Mouse (Mus musculus) gastrocnemius, adult 2 months (tissue): Measurements from ENCODE around the gene Coro2a. TPM values are rescaled to one million over a fixed set of nuclear protein-coding genes. Genes with fewer than 3 reads are reported as not detected.

Source experiments
- DNase-seq: peaks from one replicate; pipeline ENCODE4 v3.0.0; 2022
- H3K27ac ChIP-seq: fragments of 200-600 bp; 2 replicates; pipeline ENCODE4 v1.8.1; 2022; ENCODE audit warnings: mild to moderate bottlenecking
- H3K4me3 ChIP-seq: fragments of 200-600 bp; 2 replicates; pipeline ENCODE4 v1.8.1; 2022; ENCODE audit warnings: mild to moderate bottlenecking, moderate library complexity
- CTCF ChIP-seq: fragments of 200-600 bp; IDR thresholded peaks from 2 replicates; pipeline ENCODE4 v1.8.1; 2022; ENCODE audit warnings: antibody characterized with exemption, mild to moderate bottlenecking, moderate library complexity
- intact Hi-C: fragments of 180-260 bp; cut with DNase I; formaldehyde crosslinking; loops from one replicate; pipeline ENCODE4 v1.15.1; 2025
- total RNA-seq, 2 experiments: library from RNA; stranded (reverse); gene quantifications; 2 replicates each; pipeline ENCODE4 v1.2.3; 2021

The Coro2a gene
- total RNA-seq, 2 experiments from 2014 or later, result 0.10 to 0.39 TPM

GRCm38 (mm10) chr4:46630390-46630789 lies 28.4 kb upstream of the Coro2a start:
- TF ChIP-seq CTCF, result peak; percentile 42
- Histone ChIP-seq H3K27ac (no peak overlapping the region), H3K4me3 (no peak overlapping the region)
- intact Hi-C loops, result no loop called here
- DNase-seq, result no peak

GRCm38 (mm10) chr4:46628873-46629272 lies 26.9 kb upstream of the Coro2a start:
- Histone ChIP-seq H3K27ac (no peak overlapping the region), H3K4me3 (no peak overlapping the region)
- no peak for TF ChIP-seq CTCF
- DNase-seq, result no peak
- intact Hi-C loops, result no loop called here

- DNase-seq, result no peak
- intact Hi-C loops, result no loop called here
- H3K4me3 ChIP-seq, result no peak overlapping the region
- H3K27ac ChIP-seq, result no peak overlapping the region
- TF ChIP-seq CTCF, result no peak
Observed at GRCm38 (mm10) chr4:46628081-46628480, 26.1 kb upstream of the Coro2a start.

- H3K27ac ChIP-seq, result no peak overlapping the region
- DNase-seq, result no peak
- intact Hi-C loops, result no loop called here
- H3K4me3 ChIP-seq, result no peak overlapping the region
- no peak for TF ChIP-seq CTCF
Observed at GRCm38 (mm10) chr4:46625101-46625500, 23.1 kb upstream of the Coro2a start.

- TF ChIP-seq CTCF, result no peak
- DNase-seq, result no peak
- intact Hi-C loops, result no loop called here
- Histone ChIP-seq H3K4me3 (no peak overlapping the region), H3K27ac (no peak overlapping the region)
Observed at GRCm38 (mm10) chr4:46623007-46623406, 21.0 kb upstream of the Coro2a start.

- H3K27ac ChIP-seq, result no peak overlapping the region
- no peak overlapping the region for H3K4me3 ChIP-seq
- DNase-seq, result no peak
- intact Hi-C loops, result no loop called here
- TF ChIP-seq CTCF, result no peak
Observed at GRCm38 (mm10) chr4:46620946-46621345, 18.9 kb upstream of the Coro2a start.

GRCm38 (mm10) chr4:46620330-46620729 lies 18.3 kb upstream of the Coro2a start:
- TF ChIP-seq CTCF, result peak; percentile 40; the same call in 1 of the 2 replicates
- Histone ChIP-seq H3K4me3 (no peak overlapping the region), H3K27ac (no peak overlapping the region)
- DNase-seq, result no peak
- intact Hi-C loops, result no loop called here

- no peak overlapping the region for H3K4me3 ChIP-seq
- intact Hi-C loops, result loop anchor here (10.0 kb wide), 1 partner anchor 436 kb away; the partner anchor contains the start of gene Anks6
- peak; percentile 33; the same call in 1 of the 2 replicates for TF ChIP-seq CTCF
- no peak for DNase-seq
- H3K27ac ChIP-seq, result no peak overlapping the region
Observed at GRCm38 (mm10) chr4:46618196-46618817, 16.3 kb upstream of the Coro2a start.

GRCm38 (mm10) chr4:46617408-46617807 lies 15.4 kb upstream of the Coro2a start:
- H3K27ac ChIP-seq, result no peak overlapping the region
- no peak overlapping the region for H3K4me3 ChIP-seq
- DNase-seq, result no peak
- intact Hi-C loops, result loop anchor here (10.0 kb wide), 1 partner anchor 437 kb away; the partner anchor contains the start of gene Anks6
- TF ChIP-seq CTCF, result peak; percentile 47

- no peak for TF ChIP-seq CTCF
- Histone ChIP-seq H3K27ac (no peak overlapping the region), H3K4me3 (no peak overlapping the region)
- DNase-seq, result no peak
- intact Hi-C loops, result loop anchor here (10.0 kb wide), 1 partner anchor 440 kb away; the partner anchor contains the start of gene Anks6
Observed at GRCm38 (mm10) chr4:46614641-46615040, 12.6 kb upstream of the Coro2a start.

GRCm38 (mm10) chr4:46613618-46614017 lies 11.6 kb upstream of the Coro2a start:
- no peak overlapping the region for H3K4me3 ChIP-seq
- no peak for TF ChIP-seq CTCF
- no peak overlapping the region for H3K27ac ChIP-seq
- intact Hi-C loops, result loop anchor here (10.0 kb wide), 1 partner anchor 441 kb away; the partner anchor contains the start of gene Anks6
- DNase-seq, result no peak

GRCm38 (mm10) chr4:46611181-46611580 lies 9.2 kb upstream of the Coro2a start:
- Histone ChIP-seq H3K4me3 (no peak overlapping the region), H3K27ac (no peak overlapping the region)
- DNase-seq, result peak; percentile 80
- TF ChIP-seq CTCF, result no peak; the same call in 1 of the 2 replicates
- intact Hi-C loops, result loop anchor here (1.0 to 10.0 kb wide), 2 partner anchors 46 to 444 kb away; partner anchors contain the start of gene Anks6

- no peak overlapping the region for H3K27ac ChIP-seq
- H3K4me3 ChIP-seq, result no peak overlapping the region
- no peak for TF ChIP-seq CTCF
- intact Hi-C loops, result no loop called here
- DNase-seq, result no peak
Observed at GRCm38 (mm10) chr4:46607601-46608000, 5.6 kb upstream of the Coro2a start.

- no peak for DNase-seq
- Histone ChIP-seq H3K4me3 (no peak overlapping the region), H3K27ac (no peak overlapping the region)
- intact Hi-C loops, result no loop called here
- TF ChIP-seq CTCF, result no peak
Observed at GRCm38 (mm10) chr4:46605451-46605850, 3.4 kb upstream of the Coro2a start.
